Mouse (Mus musculus) bone marrow, adult 2 months (tissue): ENCODE measurements around the gene Cavin1.

Experiments used
- CTCF ChIP-seq: fragments of 200-500 bp; IDR thresholded peaks from 2 replicates; pipeline ENCODE4 v1.5.1; 2011; ENCODE audit warnings: low read length, control low read depth; ENCODE audit not compliant: control insufficient read depth, insufficient read depth
- POLR2A ChIP-seq: fragments of 200-500 bp; IDR thresholded peaks from 2 replicates; pipeline ENCODE4 v1.6.1; 2011; ENCODE audit warnings: low read depth, mild to moderate bottlenecking, control low read depth, low read length, borderline replicate concordance; ENCODE audit not compliant: control insufficient read depth

DNA sequence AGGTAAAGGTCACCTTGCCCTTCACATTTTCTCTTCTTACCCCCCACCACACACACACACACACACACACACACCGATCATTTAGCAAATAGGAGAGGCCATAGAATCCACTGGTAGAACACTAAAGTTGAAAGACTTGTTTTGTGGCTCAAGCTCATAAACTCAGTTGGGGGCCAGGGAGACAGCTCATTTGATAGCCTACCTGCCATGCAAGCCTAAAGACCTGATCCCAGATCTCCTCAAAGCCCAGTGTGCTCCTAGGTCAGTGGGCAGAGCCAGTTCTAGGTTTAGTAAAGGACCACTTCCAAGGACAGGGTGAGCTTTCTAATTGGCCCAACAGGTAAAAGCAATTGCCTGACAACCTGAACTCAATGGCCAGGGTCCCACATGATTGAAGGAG, 28.3 kb downstream of the Cavin1 start:
- TF ChIP-seq POLR2A (no peak), CTCF (no peak)
